Mouse (Mus musculus): ENCODE measurements at regions not wholly inside any gene's neighbourhood (a gene's known extent, or its start where the extent isn't known, plus 50 kb on each side); places are given as distances from the start of the nearest gene placed in this dataset.

DNA sequence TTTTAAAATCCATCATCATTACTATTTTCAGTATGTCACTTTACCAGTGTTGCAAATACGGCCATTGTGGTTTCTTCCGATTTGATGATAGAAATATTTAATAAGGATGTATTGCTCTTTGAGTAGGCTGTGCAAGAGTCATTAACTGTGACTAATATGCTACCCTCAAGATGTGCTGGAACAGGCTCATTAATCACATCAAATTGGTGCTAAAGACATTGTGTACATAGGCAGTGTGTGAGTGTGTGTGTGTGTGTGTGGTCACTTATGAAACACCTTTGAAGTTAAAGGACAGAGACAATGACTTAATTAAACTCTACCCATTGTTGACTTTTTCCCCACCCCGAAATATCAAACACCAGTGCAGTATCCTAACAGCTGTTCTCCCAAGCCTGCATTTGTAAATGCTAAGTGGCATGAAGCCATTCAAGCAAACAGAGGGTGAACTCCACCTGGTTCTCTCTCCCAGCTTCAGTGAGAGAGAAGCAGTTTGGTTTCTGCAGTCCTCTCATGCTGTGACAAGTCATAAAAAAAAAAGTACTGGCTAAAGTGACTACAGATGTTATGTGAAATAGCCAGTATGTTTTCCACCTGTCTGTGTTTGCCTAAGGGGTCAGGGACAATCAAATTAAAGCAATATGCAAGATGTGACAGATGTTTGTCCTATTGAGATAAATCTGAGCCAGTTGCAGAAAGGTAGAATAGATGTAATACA, 116.4 kb upstream of the Speer2 start:
- TF ChIP-seq CTCF (conservative IDR thresholded peaks at IDR 0.05; ENCODE audit: insufficient read depth, insufficient read length, low read depth, low read length) (no peak), POLR2A (IDR thresholded peaks at IDR 0.05; ENCODE audit: low read depth, low read length) (no peak)
